Mouse (Mus musculus) heart, embryonic 11.5 days (tissue): ENCODE results near the gene Cmtm8. TPM values are rescaled to one million over a fixed set of nuclear protein-coding genes. Genes with fewer than 3 reads are reported as not detected.

ENCODE experiments used
- ATAC-seq: fragments of 200-750 bp; cut with Nextera tagmentation; replicated peaks from 2 replicates; pipeline ENCODE4 v1.8.0; 2017; ENCODE audit warnings: moderate library complexity; ENCODE audit not compliant: insufficient number of reproducible peaks, low FRiP score, low TSS enrichment
- H3K27ac ChIP-seq: fragments of 300-500 bp; sonication (generic); 2 replicates; pipeline ENCODE4 v1.5.1; 2014; ENCODE audit warnings: mild to moderate bottlenecking, low read depth, low read length
- H3K27me3 ChIP-seq: fragments of 300-500 bp; sonication (generic); 2 replicates; pipeline ENCODE4 v1.6.1; 2014; ENCODE audit warnings: mild to moderate bottlenecking, low read length, mixed read lengths; ENCODE audit not compliant: control insufficient read depth, insufficient read depth
- H3K36me3 ChIP-seq: fragments of 300-500 bp; sonication (generic); 2 replicates; pipeline ENCODE4 v1.6.1; 2014; ENCODE audit warnings: mild to moderate bottlenecking, low read length, moderate library complexity, mixed read lengths; ENCODE audit not compliant: control insufficient read depth, insufficient read depth
- H3K4me1 ChIP-seq: fragments of 300-500 bp; sonication (generic); 2 replicates; pipeline ENCODE4 v1.6.1; 2014; ENCODE audit warnings: low read length; ENCODE audit not compliant: control insufficient read depth, insufficient read depth
- H3K4me2 ChIP-seq: fragments of 300-500 bp; sonication (generic); 2 replicates; pipeline ENCODE4 v1.6.1; 2014; ENCODE audit warnings: mild to moderate bottlenecking, moderate library complexity
- H3K4me3 ChIP-seq: fragments of 300-500 bp; sonication (generic); 2 replicates; pipeline ENCODE4 v1.5.1; 2014; ENCODE audit warnings: low read depth, low read length
- H3K9ac ChIP-seq: fragments of 300-500 bp; sonication (generic); 2 replicates; pipeline ENCODE4 v1.6.1; 2014; ENCODE audit warnings: mild to moderate bottlenecking, low read depth, low read length, moderate library complexity
- H3K9me3 ChIP-seq: fragments of 300-500 bp; sonication (generic); replicated peaks from 2 replicates; pipeline ENCODE4 v1.6.1; 2016; ENCODE audit warnings: low read length; ENCODE audit not compliant: control insufficient read depth
- whole genome bisulfite sequencing: fragments of 180-500 bp; shearing (Covaris S2); extraction: QIAGEN DNeasy Blood & Tissue Kit; methylation state at CpG from one replicate; pipeline ENCODE4 v1.1.7; 2014; ENCODE audit not compliant: insufficient replicate concordance; 5-methylcytosine and 5-hydroxymethylcytosine counted together
- polyA plus RNA-seq: library from polyadenylated mRNA; unstranded; fragments of >200 nt; fragmentation: Nextera tagmentation; extraction: Ambion mirVana; gene quantifications from 2 replicates; pipeline ENCODE4 v1.2.1, GENCODE M21; 2014

Gene Cmtm8
- polyA plus RNA-seq, 1 experiment from 2014 or later, result 16.2 TPM

DNA sequence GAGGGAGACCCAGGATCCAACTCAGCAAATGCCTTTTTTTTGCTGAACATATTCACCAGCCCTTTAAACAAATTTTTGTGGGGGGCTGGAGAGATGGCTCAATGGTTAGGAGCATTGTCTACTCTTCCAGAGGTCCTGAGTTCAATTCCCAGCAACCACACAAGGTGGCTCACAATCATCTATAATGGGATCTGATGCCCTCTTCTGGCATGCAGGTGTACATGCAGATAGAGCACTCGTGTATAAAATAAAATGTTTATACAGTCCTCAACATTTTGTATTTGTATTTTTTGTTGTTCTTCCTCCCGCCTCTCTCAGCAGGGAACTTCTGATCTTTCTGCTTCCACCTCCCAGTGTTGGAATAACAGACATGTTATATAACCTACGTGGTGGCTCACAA, 92.4 kb downstream of the Cmtm8 start:
- WGBS, result 81% methylated on average over 3 of the region's 3 CpGs
- Histone ChIP-seq H3K9ac (no peak overlapping the region), H3K36me3 (peaks cover 6% of the 10 kb centered on the region), H3K4me3 (no peak overlapping the region), H3K27me3 (no peaks in the 10 kb centered on the region), H3K4me2 (no peak overlapping the region), H3K9me3 (no peaks in the 10 kb centered on the region), H3K4me1 (no peaks in the 10 kb centered on the region; the same call in 1 of the 2 replicates), H3K27ac (no peak overlapping the region)
- ATAC-seq, result no peak

- no peak for ATAC-seq
- H3K9me3 ChIP-seq, result no peaks in the 10 kb centered on the region
- no peak overlapping the region for H3K9ac ChIP-seq
- H3K36me3 ChIP-seq, result peaks cover 9% of the 10 kb centered on the region
- no peak overlapping the region for H3K27ac ChIP-seq
- H3K4me2 ChIP-seq, result no peak overlapping the region
- no peaks in the 10 kb centered on the region for H3K27me3 ChIP-seq
- H3K4me3 ChIP-seq, result no peak overlapping the region
- H3K4me1 ChIP-seq, result peaks cover 10% of the 10 kb centered on the region
- WGBS, result 73% methylated on average over 12 of the region's 12 CpGs
Observed at GRCm38 (mm10) chr9:114747466-114747865, 96.5 kb downstream of the Cmtm8 start.

DNA sequence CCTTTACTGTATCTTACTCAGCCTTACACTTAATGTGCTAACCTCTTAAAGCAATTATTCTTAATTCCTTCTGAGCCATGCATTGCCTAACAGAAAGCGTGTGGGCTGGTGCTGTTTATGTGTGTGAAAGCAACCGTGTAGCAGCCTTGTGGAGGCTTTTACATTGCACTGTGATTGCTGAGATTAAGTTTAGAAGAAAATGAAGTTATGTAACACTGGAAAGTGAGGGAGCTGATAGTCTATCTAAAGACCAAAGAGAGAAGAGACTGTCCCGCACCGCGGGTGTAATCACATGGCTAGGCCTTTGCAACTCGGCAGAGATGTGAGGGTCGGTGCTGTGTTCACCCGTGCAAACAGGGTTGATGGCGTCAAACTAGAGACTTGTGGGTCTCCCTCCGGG, 96.9 kb downstream of the Cmtm8 start:
- Histone ChIP-seq H3K4me2 (no peak overlapping the region), H3K36me3 (peaks cover 9% of the 10 kb centered on the region), H3K9me3 (no peaks in the 10 kb centered on the region), H3K27ac (no peak overlapping the region), H3K4me3 (no peak overlapping the region), H3K9ac (no peak overlapping the region), H3K4me1 (peaks cover 10% of the 10 kb centered on the region), H3K27me3 (no peaks in the 10 kb centered on the region)
- 75% methylated on average over 10 of the region's 10 CpGs for WGBS
- ATAC-seq, result no peak

DNA sequence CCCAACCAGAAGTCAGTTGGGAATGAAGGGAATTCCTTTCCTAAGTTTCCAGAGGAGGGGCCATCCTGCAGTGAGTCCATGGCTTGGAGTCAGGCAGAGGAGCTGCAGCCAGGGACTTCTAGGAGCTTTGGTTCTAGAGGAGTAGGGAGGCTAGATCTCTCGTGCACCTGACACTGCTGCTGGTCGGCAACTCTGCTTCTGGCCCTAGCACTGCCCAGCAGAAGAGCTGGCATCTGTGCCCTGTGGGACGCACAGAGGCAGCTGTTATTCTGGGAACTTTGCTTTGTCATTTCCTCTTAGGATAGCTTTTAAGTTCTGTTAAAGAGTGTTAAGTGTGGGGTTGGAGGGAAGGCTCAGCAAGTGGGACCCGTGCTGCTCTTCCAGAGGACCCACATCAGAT, 98.3 kb downstream of the Cmtm8 start:
- 66% methylated on average over 4 of the region's 4 CpGs for WGBS

DNA sequence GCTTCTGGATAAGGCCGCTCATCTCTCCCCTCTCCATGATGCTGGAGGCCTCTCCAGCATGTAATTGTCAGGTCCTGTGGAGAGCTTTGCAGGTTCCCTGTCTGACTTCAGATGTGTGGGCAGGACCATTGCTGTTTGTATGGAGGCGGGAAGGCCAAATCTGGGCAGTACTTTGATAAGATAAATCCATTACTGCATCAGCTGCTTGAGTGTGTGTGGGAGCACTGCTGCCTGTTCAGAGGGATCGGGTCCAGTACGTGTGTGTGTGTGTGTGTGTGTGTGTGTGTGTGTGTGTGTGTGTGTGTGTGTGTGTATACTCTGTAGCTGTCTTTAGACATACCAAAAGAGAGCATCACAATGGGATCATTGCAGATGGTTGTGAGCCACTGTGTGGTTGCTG, 98.8 kb downstream of the Cmtm8 start:
- peaks cover 10% of the 10 kb centered on the region for H3K4me1 ChIP-seq
- H3K27ac ChIP-seq, result no peak overlapping the region
- H3K27me3 ChIP-seq, result no peaks in the 10 kb centered on the region
- WGBS, result 50% methylated on average over 4 of the region's 4 CpGs
- no peak for ATAC-seq
- H3K4me2 ChIP-seq, result no peak overlapping the region
- H3K9me3 ChIP-seq, result no peaks in the 10 kb centered on the region
- H3K36me3 ChIP-seq, result peaks cover 9% of the 10 kb centered on the region
- H3K9ac ChIP-seq, result no peak overlapping the region; the same call in 1 of the 2 replicates
- no peak overlapping the region for H3K4me3 ChIP-seq

More for the DNA sequence above, 98.3 kb downstream of the Cmtm8 start:
- Histone ChIP-seq H3K4me2 (no peak overlapping the region), H3K4me3 (no peak overlapping the region), H3K4me1 (peaks cover 10% of the 10 kb centered on the region), H3K27ac (no peak overlapping the region), H3K27me3 (no peaks in the 10 kb centered on the region), H3K9ac (no peak overlapping the region), H3K36me3 (peaks cover 9% of the 10 kb centered on the region), H3K9me3 (no peaks in the 10 kb centered on the region)
- no peak for ATAC-seq

- WGBS, result 54% methylated on average over 2 of the region's 2 CpGs
- no peak for ATAC-seq
- Histone ChIP-seq H3K4me1 (peaks cover 10% of the 10 kb centered on the region), H3K36me3 (peaks cover 5% of the 10 kb centered on the region), H3K4me3 (no peak overlapping the region), H3K4me2 (no peak overlapping the region), H3K27ac (no peak overlapping the region; the same call in 1 of the 2 replicates), H3K9me3 (no peaks in the 10 kb centered on the region), H3K27me3 (no peaks in the 10 kb centered on the region), H3K9ac (no peak overlapping the region)
Observed at GRCm38 (mm10) chr9:114742731-114743130, 101.2 kb downstream of the Cmtm8 start.

DNA sequence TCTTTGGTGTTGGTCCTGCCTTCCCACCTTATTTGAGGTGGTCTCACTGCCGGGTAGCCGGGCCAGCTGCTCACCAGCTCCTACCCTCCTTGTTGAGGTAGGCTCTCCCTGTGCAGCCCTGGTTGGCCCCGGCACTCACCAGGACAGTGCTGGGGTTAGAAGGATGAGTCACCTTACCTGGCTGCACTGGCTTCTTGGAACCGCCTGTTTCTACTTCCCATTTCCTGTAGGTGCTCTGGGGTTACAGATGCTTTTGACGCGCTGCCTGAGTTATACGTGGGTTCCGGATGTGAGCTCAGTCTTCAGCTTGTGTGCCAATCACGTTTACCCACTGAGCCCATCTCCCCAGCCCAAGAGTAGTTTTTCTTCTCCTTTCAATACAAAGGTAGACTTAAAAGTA, 103.6 kb downstream of the Cmtm8 start:
- Histone ChIP-seq H3K9ac (no peak overlapping the region), H3K4me2 (no peak overlapping the region), H3K4me1 (peaks cover 16% of the 10 kb centered on the region), H3K27me3 (no peaks in the 10 kb centered on the region), H3K36me3 (no peaks in the 10 kb centered on the region; the same call in 1 of the 2 replicates), H3K9me3 (no peaks in the 10 kb centered on the region), H3K4me3 (no peak overlapping the region), H3K27ac (no peak overlapping the region)
- 82% methylated on average over 9 of the region's 9 CpGs for WGBS
- ATAC-seq, result no peak

Other genes with a start within 250 kb of the Cmtm8 start
- gene Cnot10, start 204.0 kb downstream of the Cmtm8 start, polyA plus RNA-seq, result 37.5 and 40.8 TPM in 2 replicates
- 66.9 and 76.1 TPM in 2 replicates for gene Dync1li1, start 155.4 kb downstream of the Cmtm8 start, polyA plus RNA-seq
- gene Cmtm6, start 113.0 kb downstream of the Cmtm8 start, polyA plus RNA-seq, result 35.6 and 39.5 TPM in 2 replicates
- gene Cmtm7, start 62.3 kb downstream of the Cmtm8 start, polyA plus RNA-seq, result 105 and 121 TPM in 2 replicates
- gene Gpd1l, start 89.8 kb upstream of the Cmtm8 start, polyA plus RNA-seq, result 13.3 and 15.4 TPM in 2 replicates
- gene Osbpl10, start 134.4 kb upstream of the Cmtm8 start, polyA plus RNA-seq, result 1.2 and 1.6 TPM in 2 replicates
- gene Rps27rt, start 138.6 kb upstream of the Cmtm8 start, polyA plus RNA-seq, result 252 and 297 TPM in 2 replicates